Mouse (Mus musculus) gastrocnemius, postnatal 14 days (tissue): ENCODE measurements around the gene Nup107. TPM values are rescaled to one million over a fixed set of nuclear protein-coding genes. Genes with fewer than 3 reads are reported as not detected.
A peak's percentile ranks its signal among the peaks of the same experiment; 100 is the strongest.
"Not testable (repeated sequence)": the region's sequence is repeated elsewhere in the genome, so short reads cannot be mapped to it uniquely, and the experiment has no call there.

ENCODE experiments used
- DNase-seq: peaks from one replicate; pipeline ENCODE4 v3.0.0; 2021; ENCODE audit warnings: mixed read lengths
- intact Hi-C: fragments of 180-260 bp; cut with DNase I; formaldehyde crosslinking; loops from one replicate; pipeline ENCODE4 v1.15.1; 2025; ENCODE audit warnings: low total_unique reads
- total RNA-seq, 2 experiments: library from RNA; stranded (reverse); gene quantifications; 2 replicates each; pipeline ENCODE4 v1.2.3; 2021

Nup107 gene
- total RNA-seq, 2 experiments from 2014 or later: 7.0 to 7.6 TPM

DNA sequence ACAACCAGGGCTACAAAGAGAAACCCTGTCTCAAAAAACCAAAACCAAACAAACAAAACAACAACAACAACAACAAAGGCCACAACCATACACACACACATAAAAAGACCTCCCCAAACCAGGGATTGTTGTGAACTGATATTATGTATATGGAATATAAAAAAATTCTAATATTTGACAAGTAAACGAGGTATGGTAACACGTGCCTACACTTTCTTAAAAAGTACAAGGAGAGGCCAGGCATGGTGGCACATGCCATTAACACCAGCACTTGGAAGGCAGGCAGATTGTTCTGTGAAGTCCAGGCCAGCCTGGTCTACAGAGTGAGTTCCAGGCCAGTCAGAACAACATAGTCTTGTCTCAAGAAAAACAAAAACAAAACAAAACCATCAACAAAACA lies 49.3 kb downstream of the Nup107 start:
- intact Hi-C loops: no loop called here

DNA sequence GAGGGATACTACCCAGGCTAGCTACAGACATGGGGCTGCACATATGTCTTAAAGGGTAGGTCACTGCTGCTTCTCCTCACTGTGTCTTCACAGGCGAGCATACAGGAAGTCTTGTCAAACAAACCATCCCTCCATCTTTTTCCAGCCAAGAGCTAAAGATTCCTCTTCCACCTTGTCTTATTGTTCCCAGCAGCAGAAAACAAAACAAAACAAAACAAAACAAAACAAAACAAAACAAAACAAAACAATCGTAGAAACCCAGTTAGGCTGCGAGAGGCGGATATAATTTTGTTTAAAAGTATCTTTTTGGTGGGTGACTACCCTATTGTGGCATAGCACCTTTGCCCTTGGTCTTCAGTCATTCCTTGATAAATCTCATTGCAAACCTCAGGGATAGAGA lies 49.9 kb downstream of the Nup107 start:
- intact Hi-C loops: no loop called here
- no peak for DNase-seq

More for the DNA sequence above, 49.3 kb downstream of the Nup107 start:
- no peak for DNase-seq

DNA sequence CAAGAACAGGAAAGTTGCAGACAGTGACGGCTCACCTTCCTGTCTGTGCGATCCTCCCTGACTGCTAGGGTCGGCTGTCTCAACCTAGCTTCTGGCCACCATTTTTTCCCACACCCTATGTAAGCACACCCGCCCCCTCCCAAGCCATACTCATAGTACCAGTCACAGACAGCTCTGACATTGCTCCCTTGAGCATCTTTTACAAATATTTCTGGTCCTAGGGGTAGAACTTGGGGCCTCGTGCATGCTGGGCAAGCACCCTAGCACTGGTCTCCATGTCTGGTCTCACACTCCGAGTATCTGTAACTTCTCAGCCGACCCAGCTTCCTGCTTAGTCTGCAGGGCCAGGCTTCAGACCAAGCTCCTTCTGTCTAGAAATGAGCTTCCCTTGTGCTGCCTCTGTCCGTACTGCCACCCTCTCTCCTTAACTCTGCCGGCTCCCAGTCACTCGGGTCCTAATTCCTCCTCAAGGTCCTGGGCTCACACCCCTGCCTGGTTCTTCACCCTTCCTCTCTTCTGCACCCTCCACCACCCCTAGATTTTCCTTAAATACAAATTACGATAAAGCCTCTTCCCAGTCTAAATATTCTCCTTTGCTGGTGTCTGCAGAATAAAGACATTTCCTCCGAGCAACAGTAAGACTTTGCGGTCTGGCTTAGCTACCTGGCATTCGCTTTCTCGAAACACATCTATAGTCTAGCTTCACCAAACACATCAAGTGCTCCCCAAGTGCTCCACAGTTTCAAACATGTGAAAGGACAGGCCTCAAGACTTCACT lies 50.6 kb downstream of the Nup107 start:
- DNase-seq: no peak
- intact Hi-C loops: no loop called here

DNA sequence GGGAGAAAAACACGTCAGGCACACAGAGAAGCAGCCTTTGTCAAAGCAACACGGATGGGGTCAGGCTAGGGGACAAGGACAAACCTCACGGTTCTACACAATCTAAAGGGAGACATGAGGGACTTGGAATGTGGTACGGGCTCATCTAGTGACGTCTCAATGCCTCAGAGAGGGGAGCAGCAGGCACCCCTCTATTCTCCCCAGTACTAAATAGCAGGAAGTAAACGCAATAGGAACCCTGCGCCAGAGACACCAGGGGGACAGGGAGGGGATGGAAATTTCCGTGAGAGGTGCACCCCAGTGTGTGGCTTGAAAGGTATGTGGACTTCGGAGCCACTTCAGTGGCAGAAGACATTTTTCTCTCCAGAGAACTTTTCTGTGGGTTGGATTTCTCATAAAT lies 51.6 kb downstream of the Nup107 start:
- no peak for DNase-seq
- intact Hi-C loops: no loop called here

DNA sequence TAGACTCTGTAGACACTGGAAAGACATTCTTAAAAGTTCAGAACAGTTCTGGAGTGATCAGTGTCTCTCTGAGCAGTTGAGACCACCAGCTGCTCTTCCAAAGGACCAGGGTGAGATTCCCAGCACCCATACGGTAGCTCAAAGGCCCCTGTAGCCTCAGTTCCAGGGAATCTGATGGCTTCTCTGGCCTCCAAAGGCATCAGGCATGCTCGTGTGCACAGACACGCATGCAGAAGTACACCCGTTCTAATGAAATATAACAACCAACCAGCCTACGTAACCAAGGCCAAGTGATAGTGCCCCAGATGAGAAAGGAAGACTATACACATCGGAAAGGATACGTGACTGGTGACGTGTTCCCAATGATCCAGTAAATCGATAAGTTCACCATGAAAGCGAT lies 52.3 kb downstream of the Nup107 start:
- no peak for DNase-seq
- intact Hi-C loops: no loop called here

DNA sequence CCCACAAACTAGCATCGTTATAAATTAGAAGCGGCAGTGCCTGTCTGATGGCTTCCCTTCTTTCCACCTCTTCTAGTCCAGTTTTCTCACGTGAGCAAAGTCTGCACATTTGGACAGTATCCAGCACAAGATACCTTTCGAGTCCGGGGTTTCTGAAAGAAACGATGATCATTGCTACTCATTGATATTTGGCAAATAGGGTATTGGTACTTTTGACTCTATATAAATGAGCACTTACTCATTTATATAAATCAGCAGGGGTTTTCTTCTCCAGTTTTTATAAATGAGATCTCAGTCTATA lies 52.9 kb downstream of the Nup107 start:
- intact Hi-C loops: no loop called here
- no peak for DNase-seq

DNA sequence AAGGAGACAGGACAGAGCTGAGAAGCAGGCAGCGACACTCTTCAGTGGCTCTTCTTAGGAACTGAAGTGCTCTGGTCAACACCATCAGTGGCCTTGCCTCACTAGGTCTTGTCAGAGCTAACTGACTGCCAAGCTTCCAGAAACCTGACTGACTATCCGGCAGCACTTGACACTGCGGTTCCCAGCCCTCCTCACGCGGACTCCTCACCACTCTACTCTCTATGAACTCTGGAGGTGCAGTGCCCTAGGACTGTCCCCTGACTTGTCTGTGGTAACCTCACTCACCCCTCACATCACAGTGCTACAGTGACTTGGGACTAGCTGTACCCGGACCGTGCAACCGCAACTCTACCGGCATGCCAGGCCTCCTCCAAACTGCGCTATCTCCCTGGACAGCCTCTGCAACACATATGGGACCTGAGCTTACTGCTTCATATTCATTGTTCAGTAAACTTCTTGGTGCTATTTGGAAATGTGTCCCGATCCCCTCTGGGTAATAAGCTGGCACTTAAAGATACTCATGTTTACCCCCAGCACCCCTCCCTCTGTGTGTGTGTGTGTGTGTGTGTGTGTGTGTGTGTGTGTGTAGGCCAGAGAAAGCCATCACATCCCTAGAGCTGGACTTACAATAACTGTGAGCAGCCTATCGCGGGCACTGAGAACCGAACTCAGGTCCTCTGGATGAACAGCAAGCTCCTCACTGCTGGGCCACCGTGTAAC lies 53.4 kb downstream of the Nup107 start:
- DNase-seq: no peak
- intact Hi-C loops: no loop called here

DNA sequence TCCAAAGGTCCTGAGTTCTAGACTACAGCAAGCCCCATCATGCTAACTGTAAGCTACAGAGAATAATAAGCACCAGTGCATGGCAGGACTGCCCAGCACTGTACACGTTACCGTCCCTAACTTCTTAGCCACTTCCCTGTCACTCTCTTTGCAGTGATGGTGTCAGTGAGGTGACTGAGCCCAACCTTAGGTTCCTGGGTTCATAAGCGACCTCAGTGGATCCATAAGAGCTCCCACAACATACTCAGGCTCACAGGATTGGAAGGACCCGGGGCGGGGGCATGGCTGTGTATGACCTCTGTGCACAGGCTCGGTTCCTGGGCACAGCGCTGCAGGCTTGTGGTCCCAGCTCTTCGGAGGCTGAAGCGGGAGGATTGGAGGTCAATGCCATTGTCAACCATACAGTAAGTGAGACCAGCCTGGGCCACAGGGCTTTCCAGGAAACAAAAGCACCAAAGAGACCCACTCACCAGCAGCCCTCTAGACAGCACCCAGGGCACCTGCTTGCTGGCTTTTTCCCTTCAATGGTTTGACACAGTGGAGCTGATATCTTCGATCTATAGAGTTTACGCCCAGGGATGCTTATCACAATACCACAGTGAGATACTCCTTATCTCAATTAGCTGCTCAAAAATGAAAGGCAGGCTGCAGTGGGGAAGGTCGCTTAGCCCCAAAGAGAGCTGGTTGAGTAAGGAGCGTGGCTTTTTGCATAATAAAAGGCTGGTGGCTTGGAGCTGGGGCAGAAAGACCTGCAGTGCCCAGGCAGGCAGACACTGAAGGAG lies 54.2 kb downstream of the Nup107 start:
- DNase-seq: no peak
- intact Hi-C loops: no loop called here

DNA sequence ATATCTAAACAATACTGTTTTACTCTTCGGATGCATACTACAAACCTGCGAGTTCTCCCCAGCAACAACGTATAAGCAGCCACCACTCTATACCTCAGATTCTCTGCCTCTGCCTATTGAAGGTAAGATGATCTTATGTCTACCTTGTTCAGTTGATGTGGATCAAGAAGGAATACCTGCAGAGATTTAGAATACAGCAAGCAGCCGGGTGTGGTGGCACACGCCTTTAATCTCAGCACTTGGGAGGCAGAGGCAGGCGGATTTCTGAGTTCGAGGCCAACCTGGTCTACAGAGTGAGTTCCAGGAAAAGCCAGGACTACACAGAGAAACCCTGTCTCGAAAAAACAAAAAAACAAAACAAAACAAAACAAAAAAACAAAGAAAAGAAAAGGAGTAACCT lies 55.0 kb downstream of the Nup107 start:
- intact Hi-C loops, DNase-seq: not testable (repeated sequence)

DNA sequence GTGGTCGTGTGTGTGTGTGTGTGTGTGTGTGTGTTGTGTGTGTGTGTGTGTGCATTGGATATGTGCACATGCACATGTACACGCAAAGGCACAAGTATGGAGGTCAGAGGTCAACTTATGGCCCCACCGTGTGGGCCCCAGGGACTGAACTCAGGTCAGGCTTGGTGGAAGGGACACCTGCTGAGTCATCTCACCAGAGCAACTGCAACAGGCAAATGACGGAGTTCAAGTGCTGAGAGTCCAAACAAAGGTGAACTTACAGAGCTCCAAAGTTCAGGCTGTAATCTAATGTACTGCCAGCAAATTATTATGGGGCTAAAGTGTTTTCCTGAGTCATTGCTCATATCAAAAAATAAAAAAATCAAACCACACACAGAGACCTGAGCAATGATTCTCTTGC lies 55.4 kb downstream of the Nup107 start:
- DNase-seq: no peak
- intact Hi-C loops: no loop called here

DNA sequence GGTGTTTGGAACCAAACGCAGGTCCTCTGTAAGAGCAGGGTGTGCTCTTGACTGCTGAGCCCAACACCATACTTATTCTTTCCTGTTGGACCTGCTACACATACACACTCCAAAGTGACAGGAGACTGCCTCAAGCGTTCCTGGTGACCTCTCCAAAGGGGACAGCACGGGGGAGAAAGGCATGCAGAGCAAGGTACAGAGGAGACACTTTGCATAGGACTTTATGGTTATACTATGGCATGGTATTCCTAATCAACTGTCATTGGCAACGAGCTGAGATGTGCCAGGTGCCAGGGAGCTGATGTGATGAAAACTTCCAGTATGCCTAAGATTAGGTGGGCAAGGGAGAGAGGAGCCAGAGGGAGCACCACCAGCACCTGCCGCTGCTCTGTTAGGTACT lies 55.9 kb downstream of the Nup107 start:
- intact Hi-C loops: no loop called here
- no peak for DNase-seq

DNA sequence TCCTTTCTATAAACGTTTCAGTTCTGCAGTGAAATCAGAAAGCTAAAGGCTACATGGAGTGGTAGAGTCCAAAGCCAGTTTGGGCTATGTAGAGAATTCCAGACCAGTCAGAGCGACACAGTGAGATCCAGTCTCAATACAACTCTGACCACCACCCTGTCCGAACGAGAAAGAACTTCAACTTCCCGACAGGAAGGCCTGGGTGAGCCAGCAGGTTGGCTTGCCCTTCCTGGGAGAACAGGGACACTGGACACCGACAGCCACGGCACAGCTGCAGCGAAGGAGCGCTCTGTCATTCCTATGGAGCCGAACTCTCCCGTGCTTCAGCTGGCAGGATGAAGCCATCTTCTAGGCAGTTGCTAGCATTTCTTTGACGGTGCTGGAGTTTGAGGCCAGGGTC lies 57.1 kb downstream of the Nup107 start:
- intact Hi-C loops, DNase-seq: not testable (repeated sequence)

DNA sequence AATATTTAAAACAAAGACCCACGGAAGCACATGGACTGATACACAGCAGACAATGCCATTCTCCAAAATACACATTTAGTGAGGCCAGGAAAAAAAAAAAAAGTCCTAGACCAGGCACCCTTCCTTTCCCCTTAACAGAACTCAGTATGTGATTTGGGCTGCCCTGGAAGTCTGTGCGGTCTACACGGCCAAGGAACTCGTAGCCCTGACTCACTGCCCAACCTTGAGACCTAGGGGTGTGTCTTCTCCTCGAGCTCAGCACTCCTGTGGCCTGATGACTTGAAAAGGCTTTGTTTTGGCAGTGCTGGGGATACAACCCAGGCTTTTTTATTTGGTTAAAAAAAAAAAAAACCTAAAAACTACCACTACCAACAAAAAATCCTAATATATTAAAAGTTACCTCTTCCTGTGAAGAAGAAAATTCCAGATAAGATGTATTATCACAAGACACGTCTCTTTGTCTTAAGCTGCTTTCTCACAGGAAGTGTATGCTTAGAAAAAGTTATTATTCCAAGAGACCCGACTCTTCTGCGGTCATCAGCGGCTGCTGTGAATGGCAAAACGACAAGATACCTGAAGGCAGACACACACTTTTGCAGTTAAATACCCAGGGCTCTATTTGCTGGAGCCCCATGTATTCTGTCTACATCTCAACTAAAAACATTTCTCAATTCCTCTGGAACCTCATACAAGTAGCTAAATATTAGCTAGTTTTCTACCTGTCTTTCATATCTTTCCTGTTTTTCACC lies 58.2 kb downstream of the Nup107 start:
- intact Hi-C loops: not testable (repeated sequence)

DNA sequence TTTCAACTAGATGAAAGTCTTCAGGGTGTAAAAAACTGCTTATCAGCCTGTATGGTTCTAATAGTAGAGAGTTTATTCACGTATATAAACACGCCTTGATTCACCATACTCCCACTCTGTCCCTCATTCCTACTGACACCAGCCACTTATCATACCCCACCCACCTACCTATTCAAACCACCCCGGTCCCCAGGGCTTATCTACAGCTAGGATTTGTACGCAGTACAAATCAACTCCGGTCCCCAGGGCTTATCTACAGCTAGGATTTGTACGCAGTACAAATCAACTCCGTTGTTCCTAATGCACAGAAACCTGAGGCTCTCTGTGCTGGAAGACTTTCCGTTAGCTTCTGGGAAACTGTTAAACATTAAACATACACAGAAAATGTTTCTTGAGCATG lies 58.9 kb downstream of the Nup107 start:
- intact Hi-C loops, DNase-seq: not testable (repeated sequence)

More for the DNA sequence above, 58.2 kb downstream of the Nup107 start:
- DNase-seq: not testable (repeated sequence)

DNA sequence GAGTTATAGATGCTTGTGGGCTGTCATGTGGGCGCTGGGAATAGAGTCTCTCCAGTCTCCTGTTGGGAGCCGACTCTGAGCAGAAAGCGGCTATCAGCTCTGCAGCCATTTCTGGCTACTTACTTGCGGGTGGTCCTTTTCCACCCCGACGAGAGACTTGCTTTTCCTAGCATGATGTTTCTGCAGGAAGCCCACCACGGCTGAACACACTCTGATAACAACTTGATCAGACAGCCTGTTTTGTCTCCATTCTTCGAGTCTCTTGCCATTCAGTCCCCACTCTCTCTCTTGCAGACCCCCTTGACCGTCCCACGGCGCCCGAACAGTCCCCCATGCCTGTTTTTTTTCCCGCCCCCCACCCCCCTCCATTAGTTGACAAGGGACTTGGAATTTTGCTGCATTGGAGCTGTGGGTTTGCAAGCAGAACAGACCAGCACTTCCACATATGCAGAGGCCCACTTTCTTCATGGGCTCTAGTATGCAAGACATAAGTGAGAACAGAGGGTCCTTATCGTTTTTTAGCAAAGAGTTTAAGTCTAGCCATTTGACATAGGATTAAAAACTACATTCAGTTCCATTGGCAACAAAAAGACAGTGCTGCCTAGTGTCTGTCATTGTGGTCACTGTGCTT lies 59.4 kb downstream of the Nup107 start:
- intact Hi-C loops: no loop called here
- no peak for DNase-seq

DNA sequence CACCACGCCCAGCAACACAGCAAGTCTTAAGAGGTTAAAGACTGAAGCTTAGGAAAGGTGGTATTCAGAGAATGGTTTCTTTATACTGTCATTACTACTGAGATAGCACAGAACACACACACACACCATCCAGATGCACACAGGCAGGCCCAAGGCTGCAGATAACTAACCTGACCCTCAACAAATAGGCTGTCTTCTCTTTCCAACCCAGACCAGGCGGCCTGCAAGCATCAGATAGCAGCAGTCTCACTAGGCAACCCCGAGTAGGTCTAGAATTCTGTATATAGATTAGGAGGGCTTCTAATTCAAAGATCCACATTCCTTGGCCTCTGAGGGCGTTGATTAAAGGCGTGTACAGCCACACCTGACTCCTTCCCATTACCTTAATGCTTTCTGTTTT lies 60.3 kb downstream of the Nup107 start:
- no peak for DNase-seq
- intact Hi-C loops: no loop called here

DNA sequence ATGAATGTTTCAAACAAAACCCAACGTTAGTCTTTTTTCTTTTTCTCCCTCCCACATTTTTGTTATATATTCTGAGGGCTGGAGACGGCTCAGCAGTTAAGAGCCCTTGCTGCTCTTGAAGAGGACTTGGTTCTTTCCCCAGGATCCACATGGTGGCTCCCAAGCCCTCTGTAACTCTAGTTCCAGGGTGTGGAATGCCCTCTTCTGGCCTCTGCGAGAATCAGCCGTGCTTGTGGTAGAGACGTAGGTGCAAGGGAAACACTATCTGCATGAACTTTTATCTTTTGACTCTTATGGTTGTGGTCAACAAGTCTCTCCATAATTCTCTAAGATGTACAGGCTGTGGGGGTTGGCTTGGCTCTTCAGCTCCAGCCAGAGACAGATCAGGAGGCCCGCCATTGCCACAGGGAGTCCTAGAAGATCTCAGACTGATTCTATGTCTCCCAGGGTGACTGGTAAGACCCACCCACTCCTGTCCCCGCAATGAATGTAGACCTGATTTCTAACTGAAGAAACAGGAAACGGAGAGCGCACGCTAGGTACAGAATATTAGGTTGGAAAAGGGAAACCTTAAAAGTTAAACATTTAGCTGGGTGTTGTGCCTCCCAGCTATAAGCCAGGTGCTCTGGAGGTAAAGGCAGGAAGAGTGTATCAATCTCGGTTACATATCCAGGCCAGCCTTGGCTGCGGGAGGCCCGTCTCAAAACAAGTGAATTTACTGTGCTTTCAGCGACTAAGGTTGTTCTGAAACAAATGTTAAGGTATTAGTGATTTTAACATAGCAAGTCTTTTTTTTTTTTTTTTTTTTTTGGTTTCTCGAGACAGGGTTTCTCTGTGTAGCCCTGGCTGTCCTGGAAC lies 61.0 kb downstream of the Nup107 start:
- peak; percentile 32 for DNase-seq
- intact Hi-C loops: no loop called here

DNA sequence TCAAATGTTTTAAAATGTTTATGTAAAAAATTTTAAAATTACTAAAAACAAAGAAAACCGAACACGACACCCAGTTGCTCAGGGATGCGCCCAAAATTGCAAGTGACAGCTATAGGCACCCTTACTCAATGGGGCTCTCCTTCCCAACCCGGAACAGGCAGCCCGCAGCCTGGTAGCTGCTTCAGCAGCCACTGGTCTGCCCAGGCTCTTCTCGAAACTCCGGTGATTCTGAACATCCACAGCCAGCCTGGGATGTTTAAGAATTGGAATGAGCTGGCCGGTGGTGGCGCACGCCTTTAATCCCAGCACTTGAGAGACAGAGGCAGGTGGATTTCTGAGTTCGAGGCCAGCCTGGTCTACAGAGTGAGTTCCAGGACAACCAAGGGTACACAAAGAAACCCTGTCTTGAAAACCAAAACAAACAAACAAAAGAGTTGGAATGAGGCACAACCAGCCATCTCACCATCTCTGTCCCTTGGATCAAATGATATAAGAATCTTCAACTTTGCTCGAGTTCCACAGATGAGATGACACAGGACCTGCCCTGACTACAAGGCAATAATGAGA lies 61.8 kb downstream of the Nup107 start:
- intact Hi-C loops: no loop called here

More for the DNA sequence above, 61.8 kb downstream of the Nup107 start:
- no peak for DNase-seq
